Mouse (Mus musculus): ENCODE measurements around the gene Neurod1.
A peak's percentile ranks its signal among the peaks of the same experiment; 100 is the strongest.

Gene Neurod1

DNA sequence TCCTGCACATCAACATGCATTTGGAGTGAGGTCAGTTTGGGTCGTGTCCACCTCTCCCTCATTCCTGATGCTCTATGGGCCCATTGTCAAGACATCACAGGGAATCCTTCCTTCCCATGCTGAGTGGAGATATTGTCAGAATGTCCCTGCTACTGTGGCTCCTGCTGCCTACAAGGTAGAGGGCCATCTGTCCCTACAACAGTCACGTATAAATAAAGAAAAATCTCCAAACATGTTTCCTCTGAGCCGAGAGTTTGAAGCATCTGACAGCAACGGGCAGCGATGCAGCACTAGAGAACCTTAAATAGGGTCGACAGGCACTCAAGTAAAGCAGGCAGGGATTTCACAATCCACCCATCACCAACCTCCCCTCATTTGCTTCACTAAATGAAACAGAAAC is 13.6 kb downstream of the Neurod1 start:
- peak; percentile 88 for DNase-seq

DNA sequence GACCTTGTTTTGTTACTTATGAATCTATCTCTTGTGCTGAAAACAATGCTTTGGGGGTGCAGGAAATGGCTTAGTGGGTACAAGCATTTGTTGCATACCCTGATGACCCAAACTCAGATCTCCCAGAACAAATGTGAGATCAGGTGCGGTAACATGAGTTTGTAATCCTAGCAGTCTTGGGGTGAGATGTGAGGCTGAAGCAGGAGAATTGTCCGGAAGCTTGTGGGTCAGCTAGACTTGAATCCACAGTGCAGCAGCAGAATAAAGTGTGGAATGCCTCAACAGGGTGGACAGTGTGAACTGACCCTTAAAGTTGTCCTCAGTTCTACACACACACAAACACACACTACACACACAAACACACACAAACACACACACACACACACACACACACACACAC is 14.3 kb downstream of the Neurod1 start:
- no peak for DNase-seq

DNA sequence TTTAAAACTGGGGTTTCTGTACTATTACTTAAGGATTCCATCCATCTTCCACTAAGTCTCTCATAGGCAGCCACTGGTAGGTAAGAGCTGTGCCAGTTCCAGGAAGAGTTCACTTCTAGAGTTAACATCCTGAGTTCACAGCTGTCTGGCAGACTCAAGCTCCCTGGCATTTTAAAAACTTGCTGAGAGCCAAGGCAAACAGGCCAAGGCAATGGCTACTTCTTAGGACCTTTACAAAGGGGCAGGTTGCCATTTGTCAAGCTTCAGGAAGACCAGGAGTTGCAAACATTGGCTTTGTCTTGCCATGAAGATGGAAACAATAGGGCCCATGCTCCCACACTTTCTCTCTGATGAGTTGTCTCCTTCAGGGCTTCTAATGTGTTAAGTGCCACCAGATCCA is 26.5 kb downstream of the Neurod1 start:
- DNase-seq = no peak

DNA sequence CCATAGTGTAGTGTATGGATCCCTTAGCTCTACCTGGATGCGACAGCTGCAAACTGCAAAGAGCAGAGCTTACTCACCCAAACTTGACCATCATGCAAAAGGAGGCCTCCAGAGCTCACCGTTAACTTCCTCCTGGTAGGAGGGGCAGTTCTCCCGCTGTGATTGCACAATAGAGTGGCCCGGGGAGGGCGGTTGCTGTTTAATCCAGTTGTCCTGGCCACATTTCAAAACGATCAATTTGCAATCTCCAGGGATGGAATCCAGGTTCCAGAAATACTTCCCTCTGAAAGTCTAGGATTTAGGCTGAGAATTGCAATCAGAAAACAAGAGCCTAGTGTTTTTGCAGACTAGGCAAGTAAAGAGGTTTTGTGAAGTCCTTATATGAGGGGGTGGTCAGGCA is 26.9 kb downstream of the Neurod1 start:
- DNase-seq = no peak

DNA sequence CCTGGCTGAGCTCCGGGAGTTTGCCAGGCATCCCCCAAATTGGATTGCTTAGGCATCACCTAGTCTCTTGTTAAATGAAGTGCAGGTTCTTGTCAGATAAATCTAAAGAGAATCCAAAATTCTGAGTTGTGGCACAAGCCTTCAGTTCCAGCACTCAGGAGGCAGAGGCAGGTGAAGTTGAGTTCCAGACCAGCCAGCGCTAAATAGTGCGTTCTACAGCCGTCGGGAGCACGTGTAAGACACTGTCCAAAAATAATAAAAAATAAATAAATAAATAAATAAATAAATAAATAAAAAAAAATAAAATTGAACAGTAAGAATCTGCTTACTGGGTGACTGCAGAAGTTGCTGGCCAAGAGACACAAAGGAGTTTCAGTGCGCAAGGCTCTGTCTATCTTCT is 27.4 kb downstream of the Neurod1 start:
- no peak for DNase-seq

DNA sequence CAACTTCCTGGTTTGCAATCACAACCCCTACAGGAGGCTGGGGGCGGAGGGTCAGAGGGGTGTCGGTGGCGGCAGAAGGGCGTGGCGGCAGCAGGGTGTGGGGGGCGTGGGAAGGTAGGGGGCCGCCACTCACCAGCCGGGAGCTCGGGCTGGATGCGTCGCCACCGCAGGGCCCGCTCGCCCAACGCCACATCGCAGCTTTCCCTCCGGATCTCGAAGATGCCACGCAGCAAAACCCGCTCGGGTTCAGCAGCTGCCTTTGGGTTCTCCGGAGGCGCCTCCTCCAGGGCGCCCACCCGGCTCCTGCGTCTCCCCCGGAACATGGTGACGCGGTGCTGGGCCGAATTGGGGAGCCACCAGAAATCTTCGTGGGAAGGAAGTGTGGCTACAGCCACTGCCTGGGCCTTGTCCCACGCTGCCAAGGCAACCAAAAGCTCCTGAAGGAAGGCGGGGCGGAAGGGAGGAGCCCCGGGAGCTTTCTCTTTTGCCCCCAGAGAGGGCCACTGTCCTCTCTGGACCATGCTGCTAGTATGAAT is 27.9 kb downstream of the Neurod1 start:
- DNase-seq = peak; percentile 60

DNA sequence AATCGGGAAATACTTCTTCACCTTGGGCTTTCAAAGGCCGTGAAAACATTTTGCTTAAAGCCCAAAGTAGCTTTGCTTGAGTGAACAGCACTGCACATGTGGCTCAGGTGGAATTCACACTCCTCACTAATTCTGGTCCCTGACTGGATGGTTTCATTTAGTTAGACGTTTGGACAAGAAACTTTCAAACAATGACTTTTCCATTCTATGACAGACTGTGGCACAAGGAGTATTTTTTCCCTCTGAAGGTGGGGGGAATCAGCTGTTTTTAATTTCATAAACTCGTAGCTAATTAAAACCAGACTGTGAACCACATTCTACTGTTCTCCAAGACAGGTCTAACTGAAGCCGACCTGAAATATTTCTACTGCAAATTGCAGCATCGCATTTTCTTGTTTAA is 28.5 kb downstream of the Neurod1 start:
- DNase-seq = no peak

DNA sequence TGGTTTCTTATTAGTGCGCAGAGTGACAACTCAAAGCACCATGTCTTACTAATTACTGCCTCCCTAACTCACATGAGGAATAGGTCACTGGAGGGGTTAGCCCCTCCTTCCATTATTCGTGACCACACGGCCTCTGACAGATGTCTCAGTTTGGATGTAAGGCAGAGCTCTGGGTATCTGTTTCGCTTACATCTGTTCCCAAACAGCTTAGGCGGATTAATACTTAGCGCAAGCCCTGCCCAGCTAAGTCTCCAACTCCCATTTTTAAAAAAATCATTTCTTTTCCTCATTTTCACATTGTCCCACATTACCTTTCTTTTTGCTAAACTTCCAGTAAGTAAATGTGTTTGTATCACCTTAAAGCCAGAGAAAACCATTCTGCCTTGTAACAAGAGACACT is 34.9 kb downstream of the Neurod1 start:
- DNase-seq = no peak

DNA sequence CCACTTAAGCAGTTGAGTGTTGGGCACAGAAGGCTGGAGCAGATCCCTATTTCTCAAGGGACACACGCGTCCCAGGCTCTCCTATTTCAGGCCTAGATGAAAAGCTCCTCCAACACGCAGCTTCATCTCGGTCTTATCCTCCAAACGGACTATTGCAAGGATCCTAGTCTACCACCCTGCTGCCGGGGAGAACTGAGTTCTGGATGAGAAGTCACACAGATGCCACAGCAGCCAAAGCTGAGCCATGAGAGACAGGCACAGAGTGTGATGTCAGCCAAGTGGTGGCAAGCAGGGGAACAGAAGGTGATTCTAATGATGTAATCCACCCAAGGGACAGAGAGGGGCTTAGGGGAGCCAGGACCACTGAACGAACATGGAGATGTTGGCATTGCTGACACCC is 42.0 kb downstream of the Neurod1 start:
- DNase-seq = peak; percentile 38

DNA sequence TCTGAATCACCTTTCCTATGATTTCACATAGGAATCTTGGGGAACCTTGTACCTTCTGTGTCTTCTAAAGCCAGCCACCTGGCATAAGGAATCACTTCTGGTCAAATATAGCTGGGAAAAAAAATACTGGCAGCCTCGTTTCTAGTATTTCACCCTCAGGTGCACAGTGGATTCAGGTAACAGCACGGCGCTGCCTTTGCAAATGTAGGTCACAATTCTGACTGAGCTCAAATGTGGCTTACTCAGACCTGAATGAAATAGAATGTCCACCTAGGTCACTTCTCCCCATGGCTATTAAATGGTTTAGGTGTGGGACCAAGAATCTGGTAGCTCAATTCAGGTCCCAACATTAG is 45.7 kb downstream of the Neurod1 start:
- peak; percentile 52 for DNase-seq

DNA sequence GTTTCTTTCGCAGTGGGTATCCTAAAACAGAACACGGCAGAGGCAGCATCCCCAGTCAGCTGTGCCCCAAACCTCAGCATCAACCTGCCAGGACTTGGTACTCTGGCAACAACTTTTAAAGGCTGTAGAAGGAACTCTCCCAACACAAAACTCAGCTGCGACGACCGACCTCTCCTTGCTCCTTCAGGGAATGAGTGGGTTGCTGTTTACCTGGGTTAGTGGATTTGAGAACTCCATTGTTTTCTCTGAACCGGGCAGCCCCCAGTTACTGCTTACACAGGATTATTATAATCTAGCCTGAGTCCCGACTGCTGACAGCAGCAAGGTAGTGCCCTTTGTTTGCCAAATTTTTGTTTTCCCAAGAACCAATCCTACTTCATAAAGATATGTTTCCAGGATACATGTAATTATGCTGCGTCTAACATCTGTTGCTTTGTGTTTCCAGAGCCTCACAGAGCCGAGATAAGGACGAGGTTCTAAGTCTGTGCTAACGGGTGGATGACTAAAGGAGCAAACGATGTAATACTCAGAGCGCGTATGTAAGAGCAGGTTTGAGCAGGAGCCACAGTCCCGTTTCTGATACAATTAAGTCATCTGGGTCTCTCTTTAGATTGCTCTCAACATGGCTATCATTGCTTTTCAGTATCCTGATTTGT is 46.2 kb downstream of the Neurod1 start:
- no peak for DNase-seq

DNA sequence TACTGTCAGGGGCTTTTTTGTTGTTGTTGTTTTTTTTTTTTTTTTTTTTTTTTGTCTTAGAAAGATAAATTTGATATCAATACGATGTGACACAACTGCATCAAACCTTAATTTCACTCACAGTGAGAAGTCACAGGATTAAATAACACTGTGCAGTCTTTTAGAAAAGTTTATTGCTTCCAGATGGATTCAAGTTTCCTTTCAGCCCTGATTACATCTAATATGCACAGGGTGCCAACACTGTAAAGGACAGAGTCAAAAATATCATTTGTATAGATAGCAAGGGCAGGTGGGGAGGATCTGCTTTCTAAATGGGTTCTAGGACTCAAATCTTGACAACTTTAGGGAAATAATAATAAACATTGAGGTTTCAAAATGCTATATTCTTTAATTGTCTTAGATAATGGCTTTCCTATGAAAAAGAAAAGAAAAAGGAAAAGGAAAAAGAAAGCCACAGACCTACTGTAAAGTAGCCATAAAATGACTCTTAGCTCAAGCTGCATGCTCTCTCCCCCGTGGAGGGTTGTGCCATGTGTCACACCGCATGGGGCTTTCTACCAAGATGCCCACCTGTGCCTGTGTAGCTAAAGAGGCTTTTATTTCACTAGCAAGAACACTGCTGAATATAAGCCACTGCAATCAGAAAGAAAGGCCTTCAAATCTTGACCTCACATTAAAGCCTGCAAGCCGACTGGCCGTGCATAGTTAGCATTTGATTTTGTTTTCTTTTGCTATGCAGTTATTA is 50.7 kb downstream of the Neurod1 start:
- DNase-seq = peak; percentile 79
